Mouse (Mus musculus): ENCODE measurements around the gene Cd8b1.
"Not testable (repeated sequence)": the region's sequence is repeated elsewhere in the genome, so short reads cannot be mapped to it uniquely, and the experiment has no call there.

Gene Cd8b1

DNA sequence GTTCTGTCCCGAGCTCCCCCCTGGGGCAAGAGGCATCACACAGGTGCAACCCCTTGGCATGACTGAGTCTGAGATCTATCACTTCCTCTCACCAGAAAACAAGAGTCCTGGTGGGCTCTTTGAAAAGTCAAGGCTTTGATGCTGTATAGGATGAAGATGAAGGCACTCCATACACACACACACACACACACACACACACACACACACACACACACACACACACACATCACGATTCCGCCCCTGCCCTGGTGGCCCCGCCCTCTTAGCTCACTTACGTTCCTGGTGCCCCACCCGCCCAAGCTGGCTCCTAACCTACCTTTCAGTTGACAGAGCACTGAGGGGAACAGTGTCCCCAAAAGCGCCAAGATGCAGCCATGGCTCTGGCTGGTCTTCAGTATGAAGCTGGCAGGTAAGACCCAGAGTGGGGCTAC is at the start of gene Cd8b1:
Cd8b1 (plus strand) TSS at position 298 of the 431 bp plus-strand sequence.
- DNase-seq (ENCODE audit: low spot score in 2 of 2) = no peak

DNA sequence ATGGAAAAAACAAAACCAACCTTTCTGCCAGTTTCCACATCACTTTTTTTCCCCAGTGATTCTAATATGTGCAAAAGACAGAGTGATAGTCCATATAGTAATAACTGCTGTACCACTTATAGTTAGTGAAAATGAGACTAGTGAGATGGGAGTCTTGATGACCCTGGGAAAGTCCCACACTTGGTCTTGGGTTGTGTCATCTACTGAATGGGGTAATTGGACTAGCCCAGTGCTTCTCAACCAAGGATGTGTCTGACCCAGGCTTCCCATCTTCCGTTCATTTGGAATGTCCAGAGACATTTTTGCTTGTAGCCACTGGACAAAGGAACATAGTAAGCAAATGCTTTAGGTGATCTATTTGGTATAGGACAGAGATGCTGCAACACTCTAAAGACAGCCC is 48.9 kb upstream of the Cd8b1 start:
- no peak for DNase-seq (ENCODE audit: low spot score in 2 of 2)

GRCm38 (mm10) chr6:71274621-71275020 is 48.0 kb upstream of the Cd8b1 start:
- DNase-seq (ENCODE audit: low spot score in 2 of 2) = no peak

GRCm38 (mm10) chr6:71279418-71279817 is 43.2 kb upstream of the Cd8b1 start:
- DNase-seq (ENCODE audit: low spot score in 2 of 2) = no peak

DNA sequence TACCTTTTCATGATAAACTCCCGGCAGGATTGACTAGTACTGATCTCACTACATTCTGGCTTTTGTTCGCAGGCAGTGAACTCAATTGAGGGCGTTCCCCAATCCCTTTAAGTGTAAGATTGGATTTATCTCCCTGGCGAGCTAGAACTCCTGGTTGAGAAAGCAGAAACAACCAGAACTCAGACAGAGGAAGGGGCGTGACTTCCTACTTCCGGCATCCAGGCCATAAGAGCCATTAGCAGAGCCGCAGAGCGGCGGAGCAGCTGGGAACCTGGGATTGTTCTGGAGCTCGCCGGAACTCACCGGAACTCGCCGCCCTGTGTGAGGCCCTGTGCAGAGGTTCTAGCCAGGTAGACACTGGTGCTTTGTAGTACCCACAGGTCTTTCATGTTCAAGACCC is 29.1 kb upstream of the Cd8b1 start:
- DNase-seq (ENCODE audit: low spot score in 2 of 2) = no peak

GRCm38 (mm10) chr6:71295303-71295702 is 27.3 kb upstream of the Cd8b1 start:
- DNase-seq (ENCODE audit: low spot score in 2 of 2) = no peak

GRCm38 (mm10) chr6:71298051-71298450 is 24.5 kb upstream of the Cd8b1 start:
- no peak for DNase-seq (ENCODE audit: low spot score in 2 of 2)

DNA sequence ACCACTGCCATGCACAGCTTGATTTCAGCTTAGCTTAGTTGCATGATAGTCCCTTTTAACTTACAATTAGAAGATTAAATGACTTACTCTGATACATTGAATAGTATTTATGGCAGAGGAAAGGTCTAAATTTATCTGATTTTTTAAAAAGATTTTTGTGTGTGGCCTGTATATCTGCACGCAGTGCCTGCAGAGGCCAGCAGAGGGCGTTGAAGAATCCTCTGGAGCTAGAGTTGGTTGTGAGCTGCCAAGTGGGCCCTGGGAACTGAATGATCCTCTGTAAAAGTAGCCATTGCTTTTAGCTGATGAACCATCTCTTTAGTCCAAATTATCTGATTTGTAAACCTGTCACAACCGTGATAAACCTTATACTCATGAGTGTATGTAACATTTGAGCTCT is 23.8 kb upstream of the Cd8b1 start:
- no peak for DNase-seq (ENCODE audit: low spot score in 2 of 2)

DNA sequence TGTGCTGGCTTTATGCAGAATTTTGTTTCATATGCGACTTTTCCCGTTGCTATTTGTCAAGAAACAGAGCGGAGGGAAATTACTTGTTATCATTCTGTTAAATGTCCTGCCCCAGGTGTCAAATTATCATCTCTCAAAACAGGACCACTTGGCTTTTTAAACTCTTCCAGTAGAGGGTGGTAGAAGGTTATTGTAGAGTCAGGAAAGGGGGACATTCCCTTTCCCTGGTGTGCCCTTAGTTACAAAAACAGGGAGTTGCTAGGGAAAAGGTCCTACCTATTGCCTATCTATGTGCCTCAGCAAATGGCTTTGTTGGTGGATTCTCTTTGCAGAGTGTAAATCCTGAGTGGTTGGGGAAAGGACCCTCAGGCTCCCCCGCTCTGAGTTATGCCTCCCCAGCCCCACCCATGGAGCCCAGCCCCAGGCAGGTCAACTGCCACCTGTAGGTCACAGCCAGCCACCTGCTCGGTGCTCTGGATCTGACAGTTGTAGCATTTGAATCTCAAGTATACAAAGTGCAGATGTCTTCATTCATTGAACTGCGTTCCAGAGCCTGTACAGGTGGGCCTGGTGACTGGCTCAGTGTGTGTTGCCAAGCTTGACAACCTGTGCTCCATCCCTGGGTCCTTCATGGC is 20.4 kb upstream of the Cd8b1 start:
- DNase-seq (ENCODE audit: low spot score in 2 of 2) = no peak

GRCm38 (mm10) chr6:71307486-71307885 is 15.1 kb upstream of the Cd8b1 start:
- no peak for DNase-seq (ENCODE audit: low spot score in 2 of 2)

GRCm38 (mm10) chr6:71321826-71322283 is 733 bp upstream of the Cd8b1 start, which contains the start of gene Smyd1:
Gene Smyd1 (minus strand): TSS chr6:71322233.
- DNase-seq (ENCODE audit: low spot score in 2 of 2) = no peak

GRCm38 (mm10) chr6:71324816-71325215 is 2.2 kb downstream of the Cd8b1 start:
- no peak for DNase-seq (ENCODE audit: low spot score in 2 of 2)

- DNase-seq (ENCODE audit: low spot score in 2 of 2) = no peak
Measured at GRCm38 (mm10) chr6:71329881-71330280, 7.3 kb downstream of the Cd8b1 start.

DNA sequence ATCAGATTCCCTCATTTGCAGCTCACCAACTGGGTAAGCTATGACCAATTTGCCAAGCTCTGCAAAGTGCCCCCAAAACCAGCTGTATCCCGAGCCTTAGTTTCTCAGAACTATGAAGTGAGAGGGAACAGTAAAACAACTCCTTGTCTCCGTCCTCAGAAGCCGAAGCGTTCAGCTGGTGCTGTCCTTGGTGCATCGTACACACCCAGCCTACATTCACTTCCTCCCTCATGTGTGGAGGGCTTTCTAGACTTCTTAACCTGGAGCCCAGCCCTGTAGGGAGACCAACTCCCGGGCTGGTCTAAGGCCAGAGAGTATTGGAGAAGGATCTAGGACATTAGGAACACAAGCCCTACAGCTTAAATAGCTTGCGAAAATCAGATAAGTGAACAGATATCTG is 7.9 kb downstream of the Cd8b1 start:
- DNase-seq (ENCODE audit: low spot score in 2 of 2) = no peak

- not testable (repeated sequence) for DNase-seq (ENCODE audit: low spot score in 2 of 2)
Measured at GRCm38 (mm10) chr6:71331491-71331890, 8.9 kb downstream of the Cd8b1 start.

DNA sequence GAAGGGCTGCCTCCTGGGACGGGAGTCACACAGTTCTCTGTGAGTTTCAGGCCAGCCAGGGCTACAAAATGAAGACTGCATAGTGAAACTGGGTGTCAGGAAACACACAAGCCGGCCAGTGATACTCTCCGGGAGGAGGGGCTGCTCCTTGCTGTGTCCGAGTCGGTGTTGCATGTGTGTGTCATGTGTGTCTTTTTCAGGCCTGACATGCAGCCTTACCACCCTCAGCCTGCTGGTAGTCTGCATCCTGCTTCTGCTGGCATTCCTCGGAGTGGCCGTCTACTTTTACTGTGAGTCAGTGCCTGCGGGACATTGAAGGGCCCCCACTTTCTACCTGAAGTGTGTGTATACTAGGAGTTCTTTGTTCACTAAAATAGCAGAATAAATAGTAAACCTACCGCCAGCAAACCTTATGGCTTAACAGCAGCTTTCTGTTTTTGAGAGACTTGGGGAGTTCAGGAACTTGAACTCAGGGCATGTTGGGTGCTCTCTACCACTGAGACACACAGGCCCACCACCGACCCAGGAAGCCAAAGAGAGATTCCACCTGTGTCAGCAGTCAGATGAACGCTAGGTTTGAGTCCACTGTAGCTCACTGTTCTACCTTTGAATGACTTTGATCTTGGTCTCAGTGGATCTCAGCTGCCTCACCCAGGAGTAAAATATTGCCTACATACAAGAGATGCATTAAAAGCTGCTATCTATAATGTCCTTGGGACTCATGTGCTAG is 9.8 kb downstream of the Cd8b1 start:
- no peak for DNase-seq (ENCODE audit: low spot score in 2 of 2)

- no peak for DNase-seq (ENCODE audit: low spot score in 2 of 2)
Measured at GRCm38 (mm10) chr6:71333031-71333430, 10.4 kb downstream of the Cd8b1 start.

DNA sequence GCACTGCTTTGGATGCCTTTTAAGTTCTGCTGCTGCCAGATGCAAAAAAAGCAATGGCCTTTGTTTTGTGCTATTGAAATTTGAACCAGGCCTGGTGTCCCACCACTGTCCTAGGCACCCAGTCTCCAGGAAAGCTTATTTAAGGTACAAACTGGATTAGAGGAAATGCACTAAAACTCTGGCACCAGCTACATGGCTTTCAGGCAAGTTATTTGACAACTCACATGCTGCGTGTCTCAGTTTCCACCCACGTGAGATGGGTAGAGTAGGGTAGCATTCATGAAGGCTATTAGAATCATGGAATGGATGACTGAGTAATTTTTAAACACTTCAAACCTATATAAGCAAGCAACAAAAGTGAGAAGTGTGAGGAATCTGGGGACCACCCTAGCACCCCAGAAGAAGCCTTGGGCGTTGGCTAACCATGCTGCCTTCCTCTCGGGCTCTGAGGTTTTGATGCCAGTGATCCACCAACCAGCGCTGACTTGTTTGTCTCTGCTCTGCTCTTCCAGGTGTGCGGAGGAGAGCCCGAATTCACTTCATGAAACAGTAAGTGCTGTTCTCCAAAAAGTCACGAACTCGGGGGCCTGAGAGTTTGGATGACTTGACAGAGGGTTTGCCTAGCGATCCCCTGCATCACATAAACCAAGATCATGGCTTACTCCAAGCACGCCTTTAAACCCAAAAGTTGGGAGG is 11.1 kb downstream of the Cd8b1 start:
- no peak for DNase-seq (ENCODE audit: low spot score in 2 of 2)

DNA sequence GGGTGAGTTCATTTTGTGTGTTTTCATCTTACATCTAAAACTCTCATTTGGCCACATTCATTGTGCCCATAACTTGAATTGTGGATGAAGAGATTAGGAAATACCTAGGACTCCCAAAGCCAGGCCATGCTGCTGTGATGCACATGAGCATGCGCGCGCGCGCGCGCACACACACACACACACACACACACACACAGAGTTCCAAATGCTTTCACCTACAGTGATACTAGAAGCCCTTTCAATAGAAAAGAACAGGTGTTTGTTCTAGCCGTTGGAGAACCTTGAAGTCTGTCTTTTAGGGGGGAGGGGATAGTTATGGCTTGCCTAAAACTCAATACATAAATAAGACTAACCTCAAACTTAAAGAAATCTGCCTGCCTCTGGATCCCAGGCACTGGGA is 15.1 kb downstream of the Cd8b1 start:
- no peak for DNase-seq (ENCODE audit: low spot score in 2 of 2)

DNA sequence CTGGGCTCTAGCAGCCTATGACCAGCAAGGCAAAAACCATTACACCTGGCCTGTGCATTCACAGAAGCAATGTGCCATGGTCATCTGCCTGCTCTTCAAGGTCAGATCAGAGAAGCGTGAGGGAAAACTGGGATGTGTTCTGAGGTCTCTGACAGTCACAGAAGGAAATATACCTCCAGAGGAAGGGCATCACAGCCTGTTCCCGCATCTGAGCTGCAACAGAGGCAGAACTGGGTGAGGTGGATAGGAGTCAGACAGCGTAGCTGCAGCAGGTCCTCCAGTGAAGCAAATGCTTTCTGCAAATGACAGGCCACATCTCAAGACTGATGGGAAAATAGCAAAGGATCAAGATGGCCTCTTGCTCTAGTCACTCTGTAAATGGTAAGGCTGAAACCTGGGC is 16.4 kb downstream of the Cd8b1 start:
- no peak for DNase-seq (ENCODE audit: low spot score in 2 of 2)

DNA sequence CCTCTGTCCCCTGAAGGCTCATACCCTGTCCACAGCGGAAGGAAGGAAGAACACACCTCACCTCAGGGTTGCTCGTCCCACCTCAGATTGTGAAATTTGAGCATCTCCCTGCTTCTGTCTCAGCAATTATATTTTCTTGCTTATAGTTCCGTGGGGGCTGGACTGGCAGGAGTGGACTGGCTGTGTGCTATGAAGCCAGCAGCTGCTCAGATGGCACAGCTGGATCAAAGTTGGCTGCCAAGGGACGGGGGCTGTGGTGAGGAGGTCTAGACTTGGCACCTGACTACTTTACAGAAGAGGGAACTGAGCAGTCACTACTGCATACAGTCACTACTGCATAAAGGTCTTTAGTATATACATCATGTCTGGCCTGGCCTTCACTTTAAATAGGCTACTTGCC is 16.8 kb downstream of the Cd8b1 start:
- no peak for DNase-seq (ENCODE audit: low spot score in 2 of 2)

DNA sequence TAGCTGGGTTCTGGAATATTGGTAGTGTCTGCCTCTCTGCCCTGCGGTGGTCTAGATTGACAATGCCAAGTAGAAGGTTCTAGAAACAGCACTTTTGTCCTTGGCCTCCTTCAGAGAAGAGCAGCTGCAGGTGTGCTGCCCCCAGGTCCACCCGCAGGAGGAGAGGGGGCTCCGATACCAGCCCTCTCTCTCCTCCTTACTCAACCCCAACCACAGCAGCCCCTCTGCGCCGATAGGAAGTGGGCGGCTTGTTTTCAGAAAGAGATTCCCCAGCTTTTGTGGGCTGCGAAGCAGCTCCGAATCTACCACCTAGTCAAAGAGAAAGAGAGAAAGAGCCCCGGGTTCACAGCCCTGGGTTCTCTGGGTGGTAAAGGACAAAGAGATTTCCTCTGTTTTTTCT is 18.6 kb downstream of the Cd8b1 start:
- no peak for DNase-seq (ENCODE audit: low spot score in 2 of 2)

GRCm38 (mm10) chr6:71348006-71348405 is 25.4 kb downstream of the Cd8b1 start:
- DNase-seq (ENCODE audit: low spot score in 2 of 2) = no peak
